Mouse (Mus musculus): ENCODE data around the gene Pts. TPM values are rescaled to one million over a fixed set of nuclear protein-coding genes. Genes with fewer than 3 reads are reported as not detected.

Pts gene
- 10 to 100 TPM; 10.4 to 11.9 TPM for total RNA-seq (2021)
- long read RNA-seq, experiment 1, transcript Pts-201 (6 exons, 1,046 nt), result major isoform, 5 of 14 reads
- long read RNA-seq, experiment 1, partial matches to known transcripts, result 1 of 14 reads
- long read RNA-seq, experiment 1, other reads (novel, unspliced or antisense), result 8 of 14 reads
- long read RNA-seq, experiment 2, transcript Pts-201 (6 exons, 1,046 nt), result major isoform, 10 of 19 reads
- long read RNA-seq, experiment 2, partial matches to known transcripts, result 1 of 19 reads
- long read RNA-seq, experiment 2, other reads (novel, unspliced or antisense), result 8 of 19 reads

DNA sequence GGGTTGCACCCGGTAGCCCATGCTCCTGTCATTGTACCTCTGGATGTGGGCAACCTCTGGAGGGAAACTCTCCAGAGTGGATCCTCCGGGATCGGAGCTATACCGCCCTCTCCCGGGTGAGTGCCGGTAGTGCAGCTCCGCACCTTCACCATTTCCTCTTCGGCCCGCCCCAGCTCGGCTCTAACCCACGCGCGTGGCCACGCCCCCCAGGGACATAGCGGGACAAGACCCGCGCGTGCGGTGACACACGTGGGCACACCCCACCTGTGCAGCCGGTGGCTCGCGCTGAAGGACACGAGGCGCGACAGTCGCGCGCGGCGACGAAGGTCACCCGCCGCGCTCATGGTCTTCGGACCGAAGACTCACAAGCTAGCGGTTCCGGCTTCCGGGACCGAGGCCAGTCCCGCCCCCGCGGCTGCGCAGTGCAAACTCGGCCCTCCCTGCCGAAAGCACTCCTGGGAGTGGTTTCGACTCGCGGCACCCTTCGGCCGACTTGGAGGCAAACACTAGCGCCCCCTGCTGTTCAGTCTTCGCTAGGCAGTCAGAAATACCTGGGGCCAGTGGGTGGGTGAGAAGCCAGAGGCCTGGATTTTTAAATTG, at the start of gene Pts:
Pts (minus strand) TSS at position 432 of the 600 bp plus-strand sequence.
- peak; percentile 99 for DNase-seq
- peak; percentile 73 for TF ChIP-seq CTCF (IDR thresholded peaks at IDR 0.05)
- Histone ChIP-seq H3K4me3 (peak within 1 kb of the TSS; percentile 83), H3K27ac (peak within 1 kb of the TSS; percentile 98)
- intact Hi-C loops (cut with DNase I), result loop anchor here (1.0 to 2.0 kb wide), 2 partner anchors 65 to 1034 kb away; no protein-coding TSS in a partner anchor

DNA sequence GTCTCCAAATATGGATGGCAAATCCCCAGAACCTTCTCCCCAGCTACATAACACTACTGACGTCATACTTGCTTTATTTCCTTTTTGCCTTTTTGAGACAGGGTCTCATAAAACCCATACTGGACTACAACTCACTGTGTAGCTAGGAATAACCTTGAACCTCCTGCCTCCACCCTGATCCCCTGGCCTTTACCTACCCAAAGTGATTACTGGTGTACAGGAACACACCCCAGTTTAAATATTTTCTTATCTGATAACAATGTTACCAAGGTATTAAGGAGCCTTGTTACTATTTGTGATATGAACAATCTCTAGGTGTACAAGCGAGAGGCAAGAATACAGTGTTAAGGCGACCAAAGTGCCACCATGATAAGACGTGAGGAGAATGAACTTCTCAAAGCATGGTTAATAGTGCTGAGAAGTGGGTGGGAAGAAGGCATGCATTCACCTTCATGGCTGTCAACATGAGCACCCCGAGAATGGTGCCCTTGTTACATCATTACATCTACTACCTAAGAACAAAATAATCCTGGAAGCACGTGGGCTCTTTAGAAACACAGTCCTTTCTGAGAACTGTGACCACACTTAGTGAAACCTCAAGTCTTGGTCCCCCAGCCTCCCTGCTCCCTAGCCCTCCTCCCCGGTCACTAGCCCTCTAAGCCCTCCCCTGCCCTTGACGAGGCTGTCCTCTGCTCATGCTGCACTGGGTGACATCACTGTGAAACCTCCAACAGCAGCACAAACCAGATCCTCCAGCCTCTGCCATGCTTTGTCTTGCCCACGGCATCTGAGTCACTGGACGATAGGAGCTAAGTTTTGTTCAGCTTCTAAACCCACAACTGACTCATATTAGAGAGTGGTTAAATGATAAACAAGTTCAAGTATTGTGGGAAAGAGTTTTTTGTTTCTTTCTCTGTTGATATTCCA, 41.3 kb upstream of the Pts start:
- intact Hi-C loops (cut with DNase I), result no loop called here
- Histone ChIP-seq H3K27ac (no peak overlapping the region), H3K4me3 (no peak overlapping the region)
- no peak for TF ChIP-seq CTCF (IDR thresholded peaks at IDR 0.05)
- no peak for DNase-seq

- Histone ChIP-seq H3K27ac (no peak overlapping the region), H3K4me3 (no peak overlapping the region)
- TF ChIP-seq CTCF (IDR thresholded peaks at IDR 0.05), result no peak
- intact Hi-C loops (cut with DNase I), result no loop called here
- peak; percentile 42 for DNase-seq
These were observed 39.4 kb upstream of the Pts start for GRCm38 (mm10) chr9:50567881-50568280.

GRCm38 (mm10) chr9:50567372-50567771, 38.8 kb upstream of the Pts start:
- DNase-seq, result no peak
- no peak overlapping the region for H3K4me3 ChIP-seq
- TF ChIP-seq CTCF (IDR thresholded peaks at IDR 0.05), result no peak
- intact Hi-C loops (cut with DNase I), result no loop called here
- H3K27ac ChIP-seq, result no peak overlapping the region

DNA sequence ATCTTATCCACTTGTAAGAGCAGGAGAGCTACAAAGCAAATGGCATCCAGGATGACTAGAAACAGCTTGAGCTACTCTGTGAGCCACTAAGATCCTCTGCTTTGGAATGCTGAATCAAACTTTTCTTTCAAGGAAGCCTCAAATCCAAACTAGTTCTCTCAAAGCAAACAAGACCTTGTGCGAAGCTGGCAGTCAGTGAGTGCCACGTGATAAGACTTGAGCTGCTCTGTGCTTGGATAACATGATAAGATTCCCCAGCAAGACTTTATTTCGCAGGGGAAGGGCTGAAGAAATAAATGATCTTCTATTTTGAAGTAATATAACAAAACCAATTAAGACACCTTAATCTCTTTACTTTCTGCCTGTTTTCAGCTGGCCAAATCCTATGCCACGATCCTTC, 37.4 kb upstream of the Pts start:
- Histone ChIP-seq H3K4me3 (no peak overlapping the region), H3K27ac (no peak overlapping the region)
- DNase-seq, result no peak
- no peak for TF ChIP-seq CTCF (IDR thresholded peaks at IDR 0.05)
- intact Hi-C loops (cut with DNase I), result no loop called here

GRCm38 (mm10) chr9:50565173-50565572, 36.6 kb upstream of the Pts start:
- TF ChIP-seq CTCF (IDR thresholded peaks at IDR 0.05), result no peak
- peak; percentile 14 for DNase-seq
- Histone ChIP-seq H3K4me3 (no peak overlapping the region), H3K27ac (no peak overlapping the region)
- intact Hi-C loops (cut with DNase I), result no loop called here

DNA sequence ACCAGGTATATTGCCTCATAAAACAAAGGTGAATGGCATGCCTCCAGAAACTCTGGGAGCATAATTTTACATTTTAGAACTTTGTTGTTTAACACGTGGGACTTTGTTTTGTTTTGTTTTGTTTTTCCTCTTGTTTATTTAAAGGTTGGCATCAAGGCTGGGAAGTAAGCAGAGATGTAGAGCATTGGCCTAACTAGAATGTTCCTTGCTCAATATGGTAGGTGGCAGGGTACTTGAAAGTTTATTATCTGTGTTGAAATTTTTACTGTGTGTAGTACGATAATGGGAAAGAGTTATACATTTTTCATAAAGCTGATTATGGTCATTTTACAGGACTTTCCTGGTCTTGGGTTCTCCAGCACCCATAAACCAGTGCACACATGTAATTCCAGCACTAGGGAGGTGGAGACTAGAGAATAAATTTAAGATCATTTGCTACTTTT, 33.4 kb upstream of the Pts start:
- no peak overlapping the region for H3K4me3 ChIP-seq
- intact Hi-C loops (cut with DNase I), result no loop called here
- DNase-seq, result no peak
- no peak for TF ChIP-seq CTCF (IDR thresholded peaks at IDR 0.05)
- no peak overlapping the region for H3K27ac ChIP-seq

- H3K27ac ChIP-seq, result no peak within 1 kb of the TSS
- no peak for DNase-seq
- no peak for TF ChIP-seq CTCF (IDR thresholded peaks at IDR 0.05)
- intact Hi-C loops (cut with DNase I), result no loop called here
- no peak within 1 kb of the TSS for H3K4me3 ChIP-seq
These were observed 32.8 kb upstream of the Pts start, which contains the start of gene Tex12 for GRCm38 (mm10) chr9:50561145-50561917. Gene Tex12 (minus strand): TSS chr9:50561325.

- Histone ChIP-seq H3K27ac (peak within 1 kb of the TSS; percentile 74), H3K4me3 (peak within 1 kb of the TSS; percentile 64)
- TF ChIP-seq CTCF (IDR thresholded peaks at IDR 0.05), result no peak
- no peak for DNase-seq
- intact Hi-C loops (cut with DNase I), result no loop called here
These were observed 26.5 kb upstream of the Pts start, which contains the start of gene Bco2 for GRCm38 (mm10) chr9:50555094-50555446. Gene Bco2 (minus strand): TSS chr9:50555181.

DNA sequence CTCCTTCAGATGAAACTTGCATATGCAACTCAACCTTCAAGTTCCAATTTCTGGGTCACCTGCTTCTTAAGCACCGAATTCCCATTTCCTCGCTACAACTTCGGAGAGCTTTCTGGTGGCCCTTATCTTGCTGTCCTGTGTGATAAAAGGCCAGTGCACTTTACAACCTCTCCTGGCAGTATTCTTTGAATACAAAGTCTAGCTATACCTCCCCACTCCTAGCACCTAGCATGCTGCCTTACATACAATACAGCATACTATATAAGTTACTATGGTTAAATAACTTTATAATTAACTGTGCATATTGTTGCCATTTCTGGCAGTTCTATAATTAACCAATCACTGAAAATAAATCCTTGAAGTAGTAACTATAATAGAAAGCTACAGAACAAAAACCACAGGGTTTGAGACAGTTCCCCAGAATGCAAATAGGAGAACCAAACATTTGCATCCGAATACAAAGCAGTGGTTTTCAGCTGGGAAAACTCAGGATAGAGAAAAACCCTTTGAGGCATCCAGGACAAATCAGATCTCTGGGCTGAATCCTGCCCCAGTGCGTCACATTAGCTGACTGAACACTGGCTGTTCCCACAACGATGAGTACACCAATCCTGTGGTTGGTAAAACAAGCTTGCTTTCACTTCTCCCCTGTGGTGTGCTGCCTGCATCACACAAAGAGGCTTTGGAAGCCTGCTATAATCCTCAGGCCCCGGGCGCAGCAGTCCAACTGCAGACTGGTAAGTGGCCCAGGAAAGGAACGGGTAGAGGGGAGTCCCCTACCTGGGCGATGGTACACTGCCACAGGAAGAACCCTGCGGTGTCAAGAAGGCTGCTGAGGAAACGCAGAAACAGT, 25.9 kb upstream of the Pts start, which contains the start of gene Il18:
Il18 (plus strand) TSS at position 587 of the 853 bp plus-strand sequence.
- peak within 1 kb of the TSS; percentile 74 for H3K27ac ChIP-seq
- intact Hi-C loops (cut with DNase I), result no loop called here
- H3K4me3 ChIP-seq, result peak within 1 kb of the TSS; percentile 64
- TF ChIP-seq CTCF (IDR thresholded peaks at IDR 0.05), result no peak
- peak; percentile 38 for DNase-seq

DNA sequence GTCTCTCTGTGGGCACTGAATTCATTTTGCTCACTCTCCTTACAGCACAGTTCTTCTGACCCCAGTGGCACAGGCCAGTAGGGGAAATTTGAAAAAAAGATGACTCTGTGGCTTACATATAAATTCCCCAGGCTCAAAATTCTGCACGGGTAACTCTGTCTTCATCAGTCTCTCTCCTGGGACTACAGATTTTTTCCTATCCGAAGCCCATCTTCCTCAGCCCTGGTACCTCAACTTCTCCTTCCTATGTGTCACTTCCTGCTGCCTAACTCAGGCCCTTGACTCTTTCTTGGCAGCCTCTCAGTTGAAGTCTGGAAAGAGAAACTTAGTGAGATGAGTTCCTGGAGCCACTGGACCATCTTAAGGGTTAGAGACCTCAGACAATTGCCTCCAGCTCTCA, 25.0 kb upstream of the Pts start:
- Histone ChIP-seq H3K27ac (no peak overlapping the region), H3K4me3 (no peak overlapping the region)
- no peak for DNase-seq
- intact Hi-C loops (cut with DNase I), result no loop called here
- no peak for TF ChIP-seq CTCF (IDR thresholded peaks at IDR 0.05)
